Mouse (Mus musculus): ENCODE data around the gene Psmb2. TPM values are rescaled to one million over a fixed set of nuclear protein-coding genes. Genes with fewer than 3 reads are reported as not detected.

Gene Psmb2
- total RNA-seq, 4 experiments from 2014 or later = 97.0 to 117 (median 111) TPM

DNA sequence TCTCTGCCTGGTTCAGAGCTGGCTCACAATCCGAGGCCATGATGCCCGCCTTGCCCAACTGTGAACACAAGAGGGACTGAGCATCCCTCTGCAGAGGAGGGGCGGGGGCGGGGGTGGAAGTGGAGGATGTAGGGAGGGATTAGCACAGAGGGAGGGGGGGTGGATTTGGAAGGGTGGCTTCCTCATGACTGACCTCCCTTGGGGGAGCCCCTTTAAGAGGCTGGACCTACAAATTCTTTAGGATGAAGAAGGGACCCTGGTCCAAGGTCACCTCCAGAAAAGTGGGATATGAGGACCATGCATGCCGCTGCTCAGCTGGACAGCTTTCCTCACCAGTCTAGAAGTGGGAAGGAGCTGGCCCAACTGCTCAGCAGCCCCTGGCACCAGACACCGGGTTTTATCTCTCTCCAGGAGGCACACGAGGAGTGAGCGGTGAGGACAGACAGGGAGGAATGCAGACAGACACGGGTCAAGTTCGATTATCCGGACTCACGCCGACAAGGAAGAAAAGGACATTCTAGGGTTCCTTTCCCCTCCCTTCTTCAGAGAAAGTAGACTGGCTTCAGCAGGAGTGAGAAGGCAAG is 74.7 kb downstream of the Psmb2 start:
- DNase-seq (ENCODE audit: low spot score in 2 of 2) = peak; percentile 49 to 54

DNA sequence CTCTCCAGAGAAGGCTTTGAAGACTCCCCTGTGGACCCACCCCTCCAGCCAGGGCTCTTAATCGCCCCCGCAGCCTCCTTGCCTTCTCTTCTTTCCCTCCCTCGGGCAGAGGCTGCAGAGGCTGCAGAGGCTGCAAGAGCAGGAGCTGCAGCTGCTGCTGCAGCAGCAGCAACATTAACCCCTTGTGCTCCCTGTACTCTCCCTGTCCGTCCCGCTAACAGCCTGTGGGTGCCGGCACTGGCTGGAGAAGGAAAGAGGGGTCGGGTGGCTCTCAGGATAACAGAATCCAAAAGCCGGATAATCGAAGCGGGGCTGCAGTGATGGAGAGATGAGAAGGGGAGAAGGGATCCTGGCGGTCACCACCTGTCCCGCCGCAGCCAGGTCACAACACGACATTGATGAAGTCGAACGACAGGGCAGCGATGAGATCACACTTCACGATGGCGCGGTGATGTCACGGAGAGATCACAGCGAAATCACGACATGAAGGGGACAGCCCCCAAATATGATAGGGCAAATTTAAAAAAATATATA is 75.2 kb downstream of the Psmb2 start:
- peak in 1 of 2 experiments; percentile 48 for DNase-seq (ENCODE audit: low spot score in 2 of 2)

DNA sequence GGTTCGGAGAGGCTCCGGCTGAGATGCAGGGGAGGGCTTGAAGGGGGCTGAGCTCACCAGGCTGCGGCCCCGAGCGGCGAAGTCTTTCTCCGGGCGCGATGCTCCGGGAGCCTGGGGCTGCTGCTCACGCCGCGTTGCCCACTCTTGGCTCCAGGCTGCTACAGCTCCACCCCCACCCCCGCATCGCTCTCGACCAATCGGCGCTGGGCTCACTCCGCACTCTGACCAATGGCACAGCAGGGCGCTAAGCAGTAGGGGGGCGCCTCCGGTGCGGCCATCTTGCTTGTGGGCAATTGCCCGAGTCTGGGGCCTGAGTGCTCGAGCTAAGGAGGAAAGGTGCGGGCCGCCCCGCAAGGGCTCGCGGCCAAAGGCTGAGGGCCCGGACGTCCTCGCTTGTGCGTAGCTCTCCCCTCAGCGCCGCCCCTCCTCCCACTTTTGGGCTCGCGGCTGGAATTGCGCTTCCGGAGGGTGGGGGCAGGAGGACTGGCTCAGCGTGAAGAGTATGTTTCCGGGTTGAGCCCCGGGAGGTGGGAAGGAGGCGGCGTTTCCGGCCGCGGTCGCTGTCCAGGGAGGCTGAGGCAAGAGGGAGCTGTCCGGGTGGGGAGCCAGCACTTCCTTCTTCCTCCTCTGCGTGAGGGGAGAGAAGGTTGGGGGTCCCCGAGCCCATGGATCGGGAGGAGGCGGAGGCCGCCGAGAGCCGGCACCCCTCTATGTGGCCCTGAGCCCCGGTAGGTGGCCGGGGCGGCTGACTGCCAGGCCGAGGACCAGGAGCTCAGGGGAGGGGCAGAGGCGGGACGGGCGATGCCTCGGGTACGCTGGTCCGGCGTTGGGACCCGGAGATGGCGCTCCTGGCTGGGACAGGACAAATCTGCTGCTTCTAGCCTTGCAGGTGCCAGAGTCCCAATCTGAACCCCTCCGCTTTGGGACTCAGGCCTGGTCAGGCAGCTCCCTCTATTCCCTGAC is 76.1 kb downstream of the Psmb2 start, which contains the start of the genes Ncdn and AU040320:
Gene Ncdn, minus strand, starts transcription at position 171 of the 963 bp plus-strand sequence.
Gene AU040320, plus strand, starts transcription at position 277 of the 963 bp plus-strand sequence.
- DNase-seq (ENCODE audit: low spot score in 2 of 2) = peak; percentile 95 to 98

DNA sequence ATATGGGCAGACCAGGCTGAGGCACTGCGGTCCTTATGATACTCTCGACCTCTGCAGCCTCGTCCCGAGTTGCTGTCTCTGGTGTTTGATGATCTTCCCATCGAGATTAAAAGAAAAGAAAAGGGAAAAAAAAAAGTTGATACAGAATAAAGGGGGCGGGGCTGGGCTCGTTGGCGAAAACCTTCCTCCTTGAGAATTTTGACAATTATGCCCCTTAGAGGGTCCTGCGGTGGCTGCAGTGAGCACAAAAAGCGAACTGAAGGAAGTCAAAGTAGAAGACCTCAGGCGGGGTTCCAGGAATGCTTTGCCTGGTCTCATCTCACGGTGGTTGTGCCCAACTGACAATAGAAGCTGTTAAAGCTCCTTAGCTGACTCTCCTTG is 76.8 kb downstream of the Psmb2 start:
- no peak for DNase-seq (ENCODE audit: low spot score in 2 of 2)

DNA sequence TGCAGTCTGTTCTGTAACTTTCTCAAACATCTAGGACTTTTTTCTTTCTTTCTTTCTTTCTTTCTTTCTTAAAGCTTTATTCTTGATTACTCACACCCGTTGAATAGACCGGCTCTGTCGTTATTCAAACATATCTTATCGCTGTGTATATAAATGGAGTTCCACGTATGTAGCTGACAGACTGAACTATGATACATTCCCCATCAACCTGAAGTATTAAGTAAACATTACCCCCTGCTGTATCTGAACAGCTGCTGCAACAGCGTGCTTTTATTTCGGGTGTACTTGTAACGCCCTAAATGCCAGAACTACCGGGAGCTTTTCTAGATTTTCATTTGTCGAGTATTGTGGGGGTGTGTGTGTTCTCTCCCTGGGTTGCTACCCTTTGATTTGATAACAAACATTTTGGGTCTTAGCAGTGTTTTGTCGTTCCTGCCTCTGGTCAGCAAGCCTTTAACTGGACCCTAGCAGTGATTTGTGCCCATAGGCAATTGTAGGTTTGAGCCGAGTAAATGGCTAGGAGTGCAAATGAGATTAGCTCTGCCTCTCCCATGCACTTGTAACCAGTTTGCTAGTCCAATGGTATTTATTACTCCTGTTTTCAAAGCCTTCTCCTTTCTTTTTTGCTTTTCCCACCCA is 77.4 kb downstream of the Psmb2 start:
- DNase-seq (ENCODE audit: low spot score in 2 of 2) = no peak

DNA sequence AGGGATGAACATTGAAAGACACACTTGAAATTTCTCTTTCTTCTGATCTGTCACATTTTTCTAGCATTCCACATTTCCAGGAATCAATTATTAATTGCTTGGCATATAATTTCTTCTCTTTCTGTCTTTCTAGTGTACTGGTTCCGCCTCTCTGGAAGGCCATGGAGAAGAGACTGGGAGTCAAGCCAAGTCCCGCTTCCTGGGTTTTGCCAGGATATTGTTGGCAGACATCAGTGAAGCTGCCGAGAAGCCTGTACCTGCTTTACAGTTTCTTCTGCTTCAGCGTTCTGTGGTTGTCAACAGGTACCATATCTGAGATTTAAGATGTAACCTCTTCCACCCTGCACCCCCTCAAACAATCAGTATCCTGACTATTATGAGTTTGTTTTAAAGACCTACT is 79.3 kb downstream of the Psmb2 start:
- DNase-seq (ENCODE audit: low spot score in 2 of 2) = no peak

DNA sequence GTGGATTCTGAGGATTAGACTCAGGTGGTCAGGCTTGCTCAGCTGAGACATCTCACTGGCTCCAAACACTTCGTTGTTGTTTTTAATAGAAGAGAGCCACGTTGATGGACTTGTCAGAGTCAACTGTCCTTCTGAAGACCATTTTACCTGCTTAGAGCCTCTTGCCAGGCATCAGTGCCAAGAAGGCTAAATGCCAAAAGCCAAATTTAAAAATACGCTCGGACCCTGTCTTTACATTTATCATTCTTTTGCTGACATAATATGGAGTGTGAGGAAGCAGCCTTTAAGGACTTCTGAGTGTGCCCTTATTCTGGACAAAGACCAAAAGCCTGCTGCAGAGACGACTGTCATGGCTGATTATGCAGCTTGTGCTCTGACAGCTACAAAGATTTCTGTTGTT is 80.9 kb downstream of the Psmb2 start:
- no peak for DNase-seq (ENCODE audit: low spot score in 2 of 2)

Other genes with a start within 250 kb of the Psmb2 start
- 10 to 100 TPM; 29.2 to 44.5 (median 37.1) TPM for gene Ago3, start 248.1 kb upstream of the Psmb2 start, total RNA-seq (2022)
- 10 to 100 TPM; 60.7 to 65.7 (median 62.1) TPM for gene Ago1, start 209.0 kb upstream of the Psmb2 start, total RNA-seq (2022)
- gene Ago4, start 144.2 kb upstream of the Psmb2 start, total RNA-seq (2022) = 10 to 100 TPM in 1 of 4 experiments, 1 to 10 TPM in 3; 6.7 to 11.6 (median 8.5) TPM
- gene Clspn, start 120.7 kb upstream of the Psmb2 start, total RNA-seq (2022) = 1 to 10 TPM in 3 of 4 experiments, under 1 TPM in 1; 0.77 to 2.5 (median 1.6) TPM
- 10 to 100 TPM; 66.8 to 72.5 (median 69.7) TPM for gene 5730409E04Rik, start 67.8 kb upstream of the Psmb2 start, total RNA-seq (2022)
- gene Tfap2e, start 58.6 kb downstream of the Psmb2 start, total RNA-seq (2022) = not detected
- 1,000 to 10,000 TPM; 1,589 to 1,685 (median 1,649) TPM for gene Ncdn, start 75.8 kb downstream of the Psmb2 start, total RNA-seq (2022)
- gene AU040320, start 75.9 kb downstream of the Psmb2 start, total RNA-seq (2022) = 10 to 100 TPM; 63.5 to 77.5 (median 67.4) TPM